In the genomic region with DNA sequence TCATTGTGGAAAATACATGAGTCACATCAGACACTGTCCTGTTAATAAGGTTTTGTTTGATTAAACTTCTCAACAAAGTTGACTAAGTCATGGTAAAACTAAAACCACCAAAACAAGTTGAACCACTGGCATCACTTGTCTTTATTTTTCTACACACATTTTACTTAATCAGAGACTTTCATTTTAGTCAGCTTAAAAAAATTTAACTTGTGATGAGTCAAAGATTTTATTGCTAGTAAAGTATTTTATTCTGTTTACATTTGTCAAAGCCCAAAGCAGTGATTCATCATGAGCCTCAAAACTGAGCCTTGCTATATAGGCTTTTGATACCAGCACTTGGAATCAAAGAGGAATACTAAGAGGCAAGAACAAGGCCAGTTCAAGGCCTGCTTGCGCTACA, we compare ENCODE assay signal across 22 mouse cellular contexts.
"Had no signal": no experiment of that assay in that cellular context is flagged by ENCODE, and none has a peak within 500 bp of the region (broad histone marks: within the 10 kb centered on the region; RNA-seq: fewer than 3 reads in every experiment).

No protein-coding gene starts in this region.

- H3K4me1 ChIP-seq: limb, embryonic 10.5 days; limb, embryonic 13.5 days; liver, embryonic 12.5 days; liver, embryonic 15.5 days; lung, embryonic 15.5 days; neural tube, embryonic 12.5 days; neural tube, embryonic 15.5 days; stomach, embryonic 15.5 days had no signal

- H3K27ac ChIP-seq: layer of hippocampus, adult 2 months; limb, embryonic 10.5 days; limb, embryonic 13.5 days; liver, embryonic 12.5 days; liver, embryonic 15.5 days; lung, embryonic 15.5 days; neural tube, embryonic 12.5 days; neural tube, embryonic 15.5 days; stomach, embryonic 15.5 days had no signal

- H3K4me3 ChIP-seq: layer of hippocampus, adult 2 months; limb, embryonic 10.5 days; limb, embryonic 13.5 days; liver, embryonic 12.5 days; liver, embryonic 15.5 days; lung, embryonic 15.5 days; neural tube, embryonic 12.5 days; neural tube, embryonic 15.5 days; stomach, embryonic 15.5 days had no signal

- DNase-seq: kidney, adult 9 months; kidney, postnatal 14 days; kidney, postnatal 4 days; layer of hippocampus, adult 9-11 months; liver; lung, adult 18-20 months; lung, postnatal 10 days; lung, postnatal 4 days; midbrain, embryonic 14.5 days; retina, postnatal 1 day; right cerebral cortex, postnatal 25 days; spleen, adult 18-20 months; thymus, postnatal 25 days had no signal
